Mouse (Mus musculus) liver, embryonic 11.5 days (tissue): Measurements from ENCODE around the gene Ctse. TPM values are rescaled to one million over a fixed set of nuclear protein-coding genes. Genes with fewer than 3 reads are reported as not detected.

ENCODE experiments used
- ATAC-seq: fragments of 200-750 bp; cut with Nextera tagmentation; replicated peaks from 2 replicates; pipeline ENCODE4 v1.8.0; 2017; ENCODE audit warnings: moderate number of reproducible peaks, mild to moderate bottlenecking, moderate TSS enrichment, moderate library complexity; ENCODE audit not compliant: low FRiP score
- DNase-seq: peaks from one replicate; pipeline ENCODE4 v3.0.0-alpha.2; 2017; ENCODE audit warnings: low spot score
- H3K27ac ChIP-seq: fragments of 300-500 bp; sonication (generic); 2 replicates; pipeline ENCODE4 v1.5.1; 2014; ENCODE audit warnings: mild to moderate bottlenecking, low read depth, low read length, control low read depth
- H3K27me3 ChIP-seq: fragments of 300-500 bp; sonication (generic); replicated peaks from 2 replicates; pipeline ENCODE4 v1.6.1; 2014; ENCODE audit warnings: low read length, mixed read lengths; ENCODE audit not compliant: control insufficient read depth, insufficient read depth
- H3K36me3 ChIP-seq: fragments of 300-500 bp; sonication (generic); 2 replicates; pipeline ENCODE4 v1.6.1; 2014; ENCODE audit warnings: mild to moderate bottlenecking, low read length, moderate library complexity, mixed read lengths; ENCODE audit not compliant: control insufficient read depth, insufficient read depth
- H3K4me1 ChIP-seq: fragments of 300-500 bp; sonication (generic); replicated peaks from 2 replicates; pipeline ENCODE4 v1.6.1; 2014; ENCODE audit warnings: low read length, mixed read lengths; ENCODE audit not compliant: control insufficient read depth, insufficient read depth
- H3K4me2 ChIP-seq: fragments of 300-500 bp; sonication (generic); 2 replicates; pipeline ENCODE4 v1.6.1; 2014; ENCODE audit warnings: mild to moderate bottlenecking, control low read depth, moderate library complexity
- H3K4me3 ChIP-seq: fragments of 300-500 bp; sonication (generic); 2 replicates; pipeline ENCODE4 v1.5.1; 2014; ENCODE audit warnings: low read depth, low read length, control low read depth
- H3K9ac ChIP-seq: fragments of 300-500 bp; sonication (generic); 2 replicates; pipeline ENCODE4 v1.6.1; 2014; ENCODE audit warnings: low read depth, low read length, control low read depth
- H3K9me3 ChIP-seq: fragments of 300-500 bp; sonication (generic); 2 replicates; pipeline ENCODE4 v1.6.1; 2016; ENCODE audit warnings: low read length, inconsistent platforms, mixed read lengths; ENCODE audit not compliant: control insufficient read depth
- WGBS: fragments of 180-500 bp; shearing (Covaris S2); extraction: QIAGEN DNeasy Blood & Tissue Kit; methylation state at CpG from one replicate; pipeline ENCODE4 v1.1.7; 2014; 5-methylcytosine and 5-hydroxymethylcytosine counted together
- polyA plus RNA-seq: library from polyadenylated mRNA; unstranded; fragments of >200 nt; fragmentation: Nextera tagmentation; extraction: Ambion mirVana; gene quantifications from 2 replicates; pipeline ENCODE4 v1.2.1, GENCODE M21; 2014

The Ctse gene
- polyA plus RNA-seq, 1 experiment from 2014 or later = 9.3 TPM

DNA sequence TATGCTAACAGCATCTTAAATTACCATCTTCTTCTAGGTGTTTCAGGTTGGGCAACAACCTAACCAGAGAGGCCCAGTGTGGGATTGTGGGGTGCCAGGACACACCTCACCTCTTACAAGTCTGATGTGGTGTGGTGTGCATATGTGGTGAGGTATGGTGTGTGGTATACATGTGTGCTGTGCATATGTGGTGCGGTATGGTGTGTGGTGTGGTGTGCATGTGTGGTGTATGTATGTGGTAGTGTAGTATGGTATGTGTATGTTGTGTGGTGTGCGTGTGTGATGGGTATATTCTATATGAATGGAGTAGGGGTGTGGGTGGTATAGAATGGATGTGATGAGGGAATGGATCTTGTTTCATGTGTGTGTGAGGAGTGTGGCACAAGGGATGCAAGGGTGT, 49.6 kb downstream of the Ctse start:
- no peaks in the 10 kb centered on the region for H3K9me3 ChIP-seq
- no peaks in the 10 kb centered on the region for H3K4me1 ChIP-seq
- H3K9ac ChIP-seq = no peak overlapping the region
- ATAC-seq = no peak
- no peaks in the 10 kb centered on the region for H3K36me3 ChIP-seq
- no peaks in the 10 kb centered on the region for H3K27me3 ChIP-seq
- DNase-seq = no peak
- 87% methylated on average over 2 of the region's 2 CpGs for whole genome bisulfite sequencing
- no peak overlapping the region for H3K4me2 ChIP-seq
- H3K4me3 ChIP-seq = no peak overlapping the region
- no peak overlapping the region for H3K27ac ChIP-seq

- H3K27ac ChIP-seq = no peak within 1 kb of the TSS
- no peak for DNase-seq
- H3K36me3 ChIP-seq = no peaks in the 10 kb centered on the region
- no peak within 1 kb of the TSS for H3K4me3 ChIP-seq
- H3K27me3 ChIP-seq = no peaks in the 10 kb centered on the region
- 58% methylated on average over 8 of the region's 8 CpGs for WGBS
- no peak for ATAC-seq
- no peak within 1 kb of the TSS for H3K9ac ChIP-seq
- no peak within 1 kb of the TSS for H3K4me2 ChIP-seq
- no peaks in the 10 kb centered on the region for H3K9me3 ChIP-seq
- no peaks in the 10 kb centered on the region for H3K4me1 ChIP-seq
Observed at GRCm38 (mm10) chr1:131688475-131688874, 50.4 kb downstream of the Ctse start, which contains the start of gene Rab7b. Gene Rab7b (plus strand): TSS chr1:131688695.

GRCm38 (mm10) chr1:131689016-131689415, 50.9 kb downstream of the Ctse start:
- H3K36me3 ChIP-seq = no peaks in the 10 kb centered on the region
- H3K4me3 ChIP-seq = no peak overlapping the region
- ATAC-seq (no peak), DNase-seq (no peak)
- WGBS = 73% methylated on average over 3 of the region's 3 CpGs
- H3K27ac ChIP-seq = no peak overlapping the region
- no peaks in the 10 kb centered on the region for H3K27me3 ChIP-seq
- H3K4me2 ChIP-seq = no peak overlapping the region
- no peaks in the 10 kb centered on the region for H3K4me1 ChIP-seq
- no peaks in the 10 kb centered on the region for H3K9me3 ChIP-seq
- H3K9ac ChIP-seq = no peak overlapping the region

DNA sequence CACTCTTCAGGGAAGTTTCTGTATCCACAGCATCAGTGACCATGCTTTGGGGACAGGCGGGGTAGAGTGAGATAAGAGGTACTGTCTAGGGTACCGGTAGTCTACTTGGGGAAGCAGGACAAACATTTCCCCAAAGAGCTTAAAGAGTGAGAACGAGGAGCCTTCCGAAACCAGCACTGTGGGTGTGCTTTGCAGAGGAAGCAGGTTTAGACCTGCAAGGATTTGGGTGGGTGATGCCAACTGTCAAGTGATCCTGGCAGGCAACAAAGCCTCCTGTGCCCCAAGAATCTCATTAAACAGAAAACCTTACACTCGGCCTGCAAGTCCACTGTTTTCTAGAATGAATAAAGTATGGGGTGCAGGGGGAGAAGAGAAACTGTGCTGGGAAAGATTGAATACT, 51.8 kb downstream of the Ctse start:
- Histone ChIP-seq H3K4me3 (no peak overlapping the region), H3K9me3 (no peaks in the 10 kb centered on the region), H3K27ac (no peak overlapping the region; the same call in 1 of the 2 replicates), H3K9ac (no peak overlapping the region), H3K36me3 (no peaks in the 10 kb centered on the region), H3K27me3 (no peaks in the 10 kb centered on the region), H3K4me1 (no peaks in the 10 kb centered on the region), H3K4me2 (no peak overlapping the region)
- 67% methylated on average over 5 of the region's 5 CpGs for WGBS
- DNase-seq = no peak
- ATAC-seq = no peak

GRCm38 (mm10) chr1:131690435-131690834, 52.3 kb downstream of the Ctse start:
- 39% methylated on average over 3 of the region's 3 CpGs for WGBS
- Histone ChIP-seq H3K27ac (no peak overlapping the region), H3K4me1 (no peaks in the 10 kb centered on the region), H3K4me2 (no peak overlapping the region), H3K9ac (no peak overlapping the region), H3K4me3 (no peak overlapping the region), H3K9me3 (no peaks in the 10 kb centered on the region), H3K27me3 (no peaks in the 10 kb centered on the region), H3K36me3 (no peaks in the 10 kb centered on the region)
- DNase-seq (no peak), ATAC-seq (no peak)

DNA sequence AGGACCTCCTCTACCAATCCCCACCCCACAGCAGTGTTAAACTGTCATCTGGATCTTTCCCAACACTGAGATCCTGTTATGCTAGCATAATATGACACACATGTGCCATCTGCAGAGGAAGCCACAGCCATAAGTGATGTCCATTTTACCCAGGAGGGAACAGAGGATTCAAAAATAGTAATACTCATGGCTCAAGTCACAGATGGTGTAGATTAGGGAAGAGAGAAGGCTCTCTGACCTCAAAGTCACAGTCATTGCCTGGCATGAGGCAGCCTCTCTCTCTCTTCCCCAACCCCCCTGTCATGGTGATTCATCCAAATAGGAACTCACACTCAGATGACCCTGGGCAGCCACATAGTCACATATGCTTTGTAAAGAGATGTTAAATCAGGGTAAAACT, 53.2 kb downstream of the Ctse start:
- no peak overlapping the region for H3K9ac ChIP-seq
- no peak overlapping the region for H3K4me2 ChIP-seq
- H3K4me1 ChIP-seq = no peaks in the 10 kb centered on the region
- no peak overlapping the region for H3K27ac ChIP-seq
- H3K36me3 ChIP-seq = no peaks in the 10 kb centered on the region
- no peak overlapping the region for H3K4me3 ChIP-seq
- DNase-seq = no peak
- no peak for ATAC-seq
- no peaks in the 10 kb centered on the region for H3K9me3 ChIP-seq
- no peaks in the 10 kb centered on the region for H3K27me3 ChIP-seq

DNA sequence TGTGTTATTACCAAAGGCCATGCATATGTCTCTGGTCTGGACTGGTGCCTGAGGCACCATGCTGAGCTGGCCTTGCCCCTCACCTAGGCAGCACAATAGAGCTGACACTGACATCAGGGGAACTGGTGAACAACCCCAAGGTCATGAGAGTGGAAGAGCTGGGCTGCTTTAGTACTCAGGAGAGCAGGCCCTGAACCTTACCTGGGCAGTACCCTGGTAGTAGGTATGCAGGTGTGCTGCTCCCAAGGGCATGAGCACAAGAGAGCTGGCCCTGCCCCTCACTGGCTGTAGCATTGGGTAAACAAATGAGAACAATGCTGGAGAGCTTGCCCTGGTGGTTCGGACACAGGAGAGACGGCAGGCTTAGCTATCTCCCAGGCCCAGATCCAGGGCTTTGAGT, 57.2 kb downstream of the Ctse start:
- Histone ChIP-seq H3K4me3 (no peak overlapping the region), H3K36me3 (no peaks in the 10 kb centered on the region), H3K4me2 (no peak overlapping the region), H3K9ac (no peak overlapping the region), H3K4me1 (no peaks in the 10 kb centered on the region), H3K27ac (no peak overlapping the region), H3K9me3 (no peaks in the 10 kb centered on the region), H3K27me3 (no peaks in the 10 kb centered on the region)
- ATAC-seq (no peak), DNase-seq (no peak)
- 60% methylated on average over 2 of the region's 2 CpGs for WGBS

GRCm38 (mm10) chr1:131696325-131696724, 58.2 kb downstream of the Ctse start:
- ATAC-seq (no peak), DNase-seq (no peak)
- H3K36me3 ChIP-seq = no peaks in the 10 kb centered on the region
- no peaks in the 10 kb centered on the region for H3K4me1 ChIP-seq
- no peaks in the 10 kb centered on the region for H3K9me3 ChIP-seq
- no peak overlapping the region for H3K9ac ChIP-seq
- WGBS = 68% methylated on average over 4 of the region's 4 CpGs
- H3K4me3 ChIP-seq = no peak overlapping the region
- H3K27me3 ChIP-seq = no peaks in the 10 kb centered on the region
- no peak overlapping the region for H3K27ac ChIP-seq
- no peak overlapping the region for H3K4me2 ChIP-seq

DNA sequence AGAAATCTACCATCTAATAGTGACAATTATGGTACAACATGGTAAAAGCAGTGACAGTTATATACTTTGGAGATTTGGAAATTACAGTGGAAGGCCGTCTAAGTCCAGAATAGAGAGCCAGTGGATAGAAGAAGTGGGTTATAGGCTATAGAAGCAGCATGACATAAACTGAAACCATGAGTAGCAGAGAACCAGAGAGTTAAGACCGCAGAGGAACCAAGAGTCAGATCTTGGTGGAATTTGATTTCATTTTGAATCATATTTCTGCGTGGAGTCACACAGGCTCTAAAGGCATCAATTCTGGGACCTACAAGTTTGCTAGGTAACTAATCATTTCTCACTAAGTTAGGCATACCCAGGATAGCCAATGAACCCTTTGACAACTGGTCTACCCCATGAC, 60.7 kb downstream of the Ctse start:
- 87% methylated on average over 3 of the region's 3 CpGs for WGBS

More for the DNA sequence above, 60.7 kb downstream of the Ctse start:
- H3K4me2 ChIP-seq = no peak overlapping the region
- no peak overlapping the region for H3K9ac ChIP-seq
- no peaks in the 10 kb centered on the region for H3K36me3 ChIP-seq
- no peak overlapping the region for H3K27ac ChIP-seq
- no peak overlapping the region for H3K4me3 ChIP-seq
- no peaks in the 10 kb centered on the region for H3K9me3 ChIP-seq
- DNase-seq (no peak), ATAC-seq (no peak)
- no peaks in the 10 kb centered on the region for H3K4me1 ChIP-seq
- H3K27me3 ChIP-seq = no peaks in the 10 kb centered on the region
